Mouse (Mus musculus) T-helper 17 cell (primary cell): ENCODE results near the gene Iqub.

Experiments used
- in situ Hi-C, 2 experiments: fragments of 300-600 bp; cut with MboI, MseI; formaldehyde crosslinking; loops; 1 replicate in 1 of 2; 2 replicates in 1 of 2; pipeline ENCODE4 v1.15.1; 2025; ENCODE audit warnings: high pct_unique_total_duplicates in 2 of 2

The Iqub gene

GRCm38 (mm10) chr6:24486530-24486929 is 28.3 kb downstream of the Iqub start:
- in situ Hi-C loops = no loop called here

- in situ Hi-C loops = no loop called here
These were observed 44.2 kb downstream of the Iqub start for GRCm38 (mm10) chr6:24470571-24471132.

GRCm38 (mm10) chr6:24470135-24470534 is 44.7 kb downstream of the Iqub start:
- in situ Hi-C loops = no loop called here

GRCm38 (mm10) chr6:24456097-24456496 is 58.8 kb downstream of the Iqub start:
- in situ Hi-C loops = no loop called here

GRCm38 (mm10) chr6:24451026-24451821 is 63.6 kb downstream of the Iqub start:
- in situ Hi-C loops = no loop called here

- in situ Hi-C loops = no loop called here
These were observed 64.6 kb downstream of the Iqub start for GRCm38 (mm10) chr6:24450241-24450640.

- in situ Hi-C loops = no loop called here
These were observed 98.8 kb downstream of the Iqub start for GRCm38 (mm10) chr6:24416056-24416455.

- in situ Hi-C loops = no loop called here
These were observed 99.4 kb downstream of the Iqub start for GRCm38 (mm10) chr6:24415500-24415899.

GRCm38 (mm10) chr6:24408573-24409427 is 106.1 kb downstream of the Iqub start:
- in situ Hi-C loops = no loop called here

GRCm38 (mm10) chr6:24407743-24408142 is 107.1 kb downstream of the Iqub start:
- in situ Hi-C loops = no loop called here

- in situ Hi-C loops = no loop called here
These were observed 117.6 kb downstream of the Iqub start for GRCm38 (mm10) chr6:24397237-24397647.
